Mouse (Mus musculus) mouse trophoblast stem cell (cell line): ENCODE data around the gene Rnf167.

Experiments
- in situ Hi-C, 2 experiments: fragments of 300-500 bp; cut with MseI, MboI; formaldehyde crosslinking; loops; 2 replicates in 1 of 2; 3 replicates in 1 of 2; pipeline ENCODE4 v1.15.1; 2025

The Rnf167 gene

GRCm38 (mm10) chr11:70635601-70636000, 11.4 kb upstream of the Rnf167 start:
- in situ Hi-C loops = no loop called here

- in situ Hi-C loops = no loop called here
Observed at GRCm38 (mm10) chr11:70637764-70638163, 9.3 kb upstream of the Rnf167 start.

- in situ Hi-C loops = no loop called here
Observed at GRCm38 (mm10) chr11:70638293-70638692, 8.7 kb upstream of the Rnf167 start.

GRCm38 (mm10) chr11:70638714-70639278, 8.2 kb upstream of the Rnf167 start, which contains the start of gene Gp1ba:
Gp1ba (plus strand) TSS chr11:70639122.
- in situ Hi-C loops = no loop called here

GRCm38 (mm10) chr11:70639976-70640375, 7.1 kb upstream of the Rnf167 start:
- in situ Hi-C loops = no loop called here

- in situ Hi-C loops = no loop called here
Observed at GRCm38 (mm10) chr11:70641241-70641640, 5.8 kb upstream of the Rnf167 start.

- in situ Hi-C loops = no loop called here
Observed at GRCm38 (mm10) chr11:70643051-70643450, 4.0 kb upstream of the Rnf167 start.

GRCm38 (mm10) chr11:70644564-70645103, 2.4 kb upstream of the Rnf167 start:
- in situ Hi-C loops = no loop called here

GRCm38 (mm10) chr11:70645461-70646258, 1.4 kb upstream of the Rnf167 start:
- in situ Hi-C loops = no loop called here

GRCm38 (mm10) chr11:70646259-70646555, 828 bp upstream of the Rnf167 start:
- in situ Hi-C loops = no loop called here

- in situ Hi-C loops = no loop called here
Observed at GRCm38 (mm10) chr11:70647716-70648420, 833 bp downstream of the Rnf167 start.

GRCm38 (mm10) chr11:70648512-70648911, 1.5 kb downstream of the Rnf167 start:
- in situ Hi-C loops = no loop called here

GRCm38 (mm10) chr11:70649185-70649734, 2.2 kb downstream of the Rnf167 start:
- in situ Hi-C loops = no loop called here

- in situ Hi-C loops = no loop called here
Observed at GRCm38 (mm10) chr11:70650322-70651175, 3.5 kb downstream of the Rnf167 start.

- in situ Hi-C loops = no loop called here
Observed at GRCm38 (mm10) chr11:70651391-70651790, 4.4 kb downstream of the Rnf167 start.

GRCm38 (mm10) chr11:70652029-70652883, 5.2 kb downstream of the Rnf167 start:
- in situ Hi-C loops = no loop called here

- in situ Hi-C loops = no loop called here
Observed at GRCm38 (mm10) chr11:70652884-70653344, 5.9 kb downstream of the Rnf167 start.

- in situ Hi-C loops = no loop called here
Observed at GRCm38 (mm10) chr11:70653345-70654197, 6.5 kb downstream of the Rnf167 start.

- in situ Hi-C loops = no loop called here
Observed at GRCm38 (mm10) chr11:70654198-70654922, 7.3 kb downstream of the Rnf167 start, which contains the start of gene Pfn1. Pfn1 (minus strand) TSS chr11:70654644.
